Mouse (Mus musculus) ovary, postnatal 14 days (tissue): ENCODE data around the gene Naa10.
A peak's percentile ranks its signal among the peaks of the same experiment; 100 is the strongest.

Source experiments
- DNase-seq: peaks from one replicate; pipeline ENCODE4 v3.0.0; 2022; ENCODE audit warnings: low spot score

Naa10 gene

GRCm38 (mm10) chrX:73914827-73915703 is 6.7 kb downstream of the Naa10 start:
- peak; percentile 52 for DNase-seq

DNA sequence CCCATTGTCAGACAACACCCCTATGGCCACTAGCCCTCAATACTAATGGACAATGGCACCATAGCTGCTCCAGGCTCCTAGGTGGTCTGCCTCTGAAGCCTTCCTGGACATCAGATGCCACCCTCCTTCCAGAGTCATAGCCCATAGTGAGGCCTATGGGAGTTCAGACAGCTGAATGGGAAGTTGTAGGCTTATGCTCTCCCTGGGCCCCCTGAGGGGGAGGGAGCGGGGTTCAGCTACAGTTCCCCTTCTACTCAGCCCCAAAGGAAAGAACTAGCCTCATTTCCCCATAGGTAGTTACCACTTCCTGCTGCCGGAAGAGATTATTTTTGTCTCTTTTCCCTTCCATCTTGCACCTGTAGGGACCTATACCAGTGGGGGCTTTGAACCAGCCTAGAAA is 10.2 kb downstream of the Naa10 start:
- DNase-seq: no peak

GRCm38 (mm10) chrX:73911156-73911555 is 10.6 kb downstream of the Naa10 start:
- no peak for DNase-seq

GRCm38 (mm10) chrX:73910451-73910850 is 11.3 kb downstream of the Naa10 start:
- no peak for DNase-seq

DNA sequence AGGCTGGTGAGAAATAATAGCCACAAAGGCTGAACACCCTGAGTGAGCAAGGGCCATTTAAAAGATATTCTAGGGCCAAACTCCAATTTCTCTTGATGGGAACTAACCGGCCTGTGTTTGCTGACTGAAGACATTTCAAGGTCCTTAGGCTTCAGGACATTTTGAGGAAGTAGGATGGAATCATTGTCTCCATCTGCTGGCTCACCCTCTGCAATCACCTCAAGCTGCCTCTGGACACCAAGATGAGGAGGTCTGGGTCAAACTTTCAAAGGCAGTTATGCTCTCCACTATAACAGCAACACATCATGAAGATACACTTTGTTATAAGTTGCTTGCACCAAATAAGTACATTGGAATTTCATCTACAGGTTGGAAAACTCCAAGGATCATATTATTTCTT is 11.7 kb downstream of the Naa10 start:
- DNase-seq: no peak

GRCm38 (mm10) chrX:73897959-73898358 is 23.8 kb downstream of the Naa10 start:
- no peak for DNase-seq

- no peak for DNase-seq
Measured at GRCm38 (mm10) chrX:73895719-73896118, 26.0 kb downstream of the Naa10 start, which contains the start of gene L1cam. Gene L1cam, minus strand, starts transcription at chrX:73896105.

DNA sequence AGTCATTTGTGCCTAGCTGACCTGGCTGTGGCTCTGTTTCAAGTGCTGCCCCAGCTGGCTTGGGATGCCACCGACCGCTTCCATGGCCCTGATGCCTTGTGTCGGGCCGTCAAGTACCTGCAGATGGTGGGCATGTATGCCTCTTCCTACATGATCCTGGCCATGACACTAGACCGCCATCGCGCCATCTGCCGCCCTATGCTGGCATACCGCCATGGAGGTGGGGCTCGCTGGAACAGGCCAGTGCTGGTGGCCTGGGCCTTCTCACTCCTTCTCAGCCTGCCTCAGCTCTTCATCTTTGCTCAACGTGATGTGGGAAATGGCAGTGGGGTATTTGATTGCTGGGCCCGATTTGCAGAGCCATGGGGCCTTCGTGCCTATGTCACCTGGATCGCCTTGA is 28.9 kb downstream of the Naa10 start:
- DNase-seq: no peak

- no peak for DNase-seq
Measured at GRCm38 (mm10) chrX:73891551-73892152, 30.1 kb downstream of the Naa10 start, which contains the start of gene Avpr2. Gene Avpr2, plus strand, starts transcription at chrX:73892102.

DNA sequence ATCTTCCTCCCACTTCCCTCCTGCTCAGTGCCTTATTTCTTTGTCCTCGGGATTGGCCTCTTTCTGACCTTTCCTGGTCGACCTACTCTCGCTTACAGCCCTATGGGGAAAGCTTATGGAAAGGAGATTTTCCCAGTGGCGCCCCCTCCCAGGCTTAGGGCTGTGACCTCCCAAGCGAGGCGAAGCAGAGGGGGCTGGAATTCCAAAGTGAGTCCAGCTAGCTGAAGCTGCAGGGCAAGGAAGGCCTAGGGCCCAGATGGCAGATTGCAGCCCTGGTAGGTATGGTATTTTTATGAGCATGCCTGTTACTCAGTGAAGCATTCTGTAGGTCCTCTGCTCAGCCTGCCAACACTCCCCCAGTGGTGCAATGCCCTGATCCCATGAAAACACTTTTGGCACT is 40.3 kb downstream of the Naa10 start:
- DNase-seq: no peak

DNA sequence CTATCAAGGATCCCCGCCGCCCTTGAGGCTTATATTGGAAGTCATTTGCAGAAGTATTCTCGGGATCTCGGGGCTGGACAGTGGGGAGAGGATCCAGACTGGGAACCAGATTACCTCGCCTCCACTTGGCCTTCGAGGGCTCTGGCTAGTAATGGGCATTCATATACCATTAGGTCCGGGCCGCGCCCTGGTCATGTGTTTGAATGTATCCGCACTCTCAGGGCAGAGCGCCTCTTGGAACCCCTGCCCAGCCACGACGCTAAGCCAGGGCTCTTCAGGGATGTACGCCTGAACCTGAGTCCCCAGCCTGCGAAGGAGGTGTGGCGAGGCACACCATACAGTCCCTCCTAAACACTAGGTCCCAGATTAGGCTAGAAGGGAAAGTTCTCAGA is 40.7 kb downstream of the Naa10 start:
- no peak for DNase-seq

DNA sequence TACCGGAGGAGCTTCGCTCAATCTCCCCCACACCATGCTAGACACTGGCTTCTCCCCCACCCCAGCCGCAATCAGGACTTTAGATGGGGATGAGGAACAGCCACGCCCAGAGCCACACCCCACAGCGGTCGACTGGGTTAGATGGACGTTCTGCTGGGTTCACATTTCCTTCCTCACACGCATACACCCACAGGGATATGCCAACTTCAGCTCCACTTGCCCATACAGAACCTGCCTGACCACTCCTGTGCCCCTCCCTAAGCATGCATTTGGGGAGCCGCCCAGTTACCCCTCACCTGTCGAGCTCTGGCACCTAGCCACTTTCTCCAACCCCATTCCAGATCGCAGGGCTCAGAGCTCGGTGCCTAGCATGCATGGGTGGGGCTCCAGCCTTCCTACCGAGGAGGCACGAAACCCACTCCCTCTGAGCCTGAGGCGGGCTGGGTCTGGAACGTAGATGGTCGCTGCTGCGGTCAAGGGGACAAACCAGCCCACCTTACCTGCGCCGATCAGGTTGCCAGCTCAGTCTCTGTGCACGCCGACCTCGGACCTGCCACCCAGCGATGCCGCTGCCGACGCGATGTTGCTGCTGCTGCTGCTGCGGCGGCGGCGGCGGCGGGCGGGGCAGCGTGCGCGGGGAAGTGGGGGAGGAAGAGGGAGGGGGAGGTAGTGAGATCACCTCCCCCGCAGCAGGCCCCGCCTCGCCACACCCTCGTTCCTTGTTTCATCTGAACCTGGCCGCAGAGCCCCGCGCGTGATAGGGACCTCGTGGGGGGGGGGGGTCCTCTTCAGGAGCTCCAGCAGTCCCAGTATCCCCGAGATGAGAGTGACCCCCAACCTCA is 41.3 kb downstream of the Naa10 start:
- DNase-seq: no peak

DNA sequence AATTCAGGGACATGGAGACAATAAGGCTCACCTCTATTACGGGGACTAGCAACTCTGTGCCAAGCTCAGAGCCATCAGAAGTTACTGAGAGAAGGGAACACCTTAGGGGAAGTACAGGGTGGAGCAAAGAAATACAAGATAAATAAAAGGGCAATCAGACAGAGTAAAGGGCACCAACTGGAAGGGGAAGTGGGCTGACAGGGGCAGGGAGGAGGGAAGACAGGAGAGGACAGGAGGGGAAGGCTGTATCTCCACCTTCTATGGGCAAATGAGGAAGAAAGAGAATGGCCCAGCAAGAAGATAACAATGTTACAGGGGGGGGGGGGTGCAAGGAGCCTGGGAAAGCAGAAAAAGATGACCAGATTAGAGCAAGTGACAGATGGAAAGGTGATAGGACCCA is 44.7 kb downstream of the Naa10 start:
- no peak for DNase-seq

GRCm38 (mm10) chrX:73875881-73876280 is 45.9 kb downstream of the Naa10 start:
- no peak for DNase-seq

GRCm38 (mm10) chrX:73871956-73872355 is 49.8 kb downstream of the Naa10 start:
- no peak for DNase-seq

DNA sequence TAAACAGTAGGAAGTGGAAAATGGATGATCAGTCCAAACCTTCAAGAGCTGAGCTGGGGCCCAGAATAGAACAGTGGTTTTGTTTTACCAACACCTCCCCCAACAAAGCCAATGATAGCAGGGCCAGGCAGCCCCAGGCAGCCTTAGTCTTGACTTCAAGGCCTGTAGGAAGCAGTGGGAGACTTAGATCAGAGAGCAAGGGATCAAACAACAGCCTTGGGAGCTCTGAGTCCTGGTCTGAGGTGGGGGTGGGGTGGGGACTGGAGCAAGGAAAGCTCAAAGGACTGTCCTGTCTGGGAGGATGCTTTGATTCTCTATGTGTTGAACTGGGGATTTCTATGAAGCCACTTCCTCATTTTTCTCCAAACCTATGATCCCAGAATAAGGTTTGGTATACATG is 50.3 kb downstream of the Naa10 start:
- DNase-seq: no peak

DNA sequence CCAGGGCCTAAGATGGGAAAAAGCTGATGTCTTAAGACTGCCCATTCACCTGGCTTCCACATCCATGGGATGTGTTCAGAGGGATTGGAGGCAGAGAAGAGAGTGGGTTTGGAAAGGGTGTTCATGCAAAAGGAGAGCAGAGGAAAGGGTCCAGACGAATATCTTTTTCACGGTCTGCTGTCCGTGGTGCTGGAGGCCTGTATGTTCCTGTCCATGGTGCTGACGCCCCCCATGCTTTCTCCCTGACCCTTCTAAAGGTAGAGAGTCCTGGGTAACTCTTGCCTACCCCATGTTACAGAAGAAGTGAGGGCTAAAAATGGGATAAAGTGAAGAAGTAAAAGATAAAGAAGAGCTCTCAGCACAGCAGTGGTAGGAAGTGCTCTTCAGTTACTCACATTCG is 52.4 kb downstream of the Naa10 start:
- peak; percentile 16 for DNase-seq

- DNase-seq: no peak
Measured at GRCm38 (mm10) chrX:73867852-73868251, 53.9 kb downstream of the Naa10 start.

DNA sequence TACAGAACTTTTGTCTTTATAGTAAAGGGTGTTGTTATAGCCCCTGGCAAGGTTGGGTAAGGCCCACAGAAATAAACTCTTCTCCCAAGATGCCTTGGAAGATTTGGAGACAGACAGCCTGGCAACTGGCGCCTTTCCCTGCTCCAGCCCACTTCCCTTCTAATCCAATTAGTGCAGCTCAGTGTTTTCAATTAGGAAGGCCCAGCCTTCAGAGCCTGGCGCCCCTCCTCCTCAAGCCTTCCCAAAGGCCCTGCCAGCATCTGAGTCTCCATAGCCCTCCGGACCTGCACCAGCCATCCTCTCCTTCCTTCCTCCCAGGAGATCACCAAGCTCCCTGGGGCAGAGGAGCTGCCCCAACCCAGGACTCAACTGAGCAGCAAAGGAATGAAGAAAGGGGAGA is 54.5 kb downstream of the Naa10 start:
- DNase-seq: no peak
